Mouse (Mus musculus) liver, adult 2 months (tissue): ENCODE measurements around the gene Stxbp4. TPM values are rescaled to one million over a fixed set of nuclear protein-coding genes. Genes with fewer than 3 reads are reported as not detected.

ENCODE experiments used
- DNase-seq: peaks from one replicate; pipeline ENCODE4 v3.0.0-alpha.2; 2011; ENCODE audit warnings: low read depth, low spot score; ENCODE audit errors: extremely low read depth
- H3K27ac ChIP-seq: fragments of 200-500 bp; replicated peaks from 2 replicates; pipeline ENCODE4 v1.5.1; 2012; ENCODE audit warnings: low read depth, mild to moderate bottlenecking, control low read depth, inconsistent platforms, low read length; ENCODE audit not compliant: insufficient read depth
- H3K27me3 ChIP-seq: fragments of 200-500 bp; 2 replicates; pipeline ENCODE4 v1.6.1; 2012; ENCODE audit warnings: mild to moderate bottlenecking, moderate library complexity, low read length, inconsistent platforms; ENCODE audit not compliant: control insufficient read depth, insufficient read depth
- H3K36me3 ChIP-seq: fragments of 200-500 bp; 2 replicates; pipeline ENCODE4 v1.6.1; 2012; ENCODE audit warnings: low read length, inconsistent platforms; ENCODE audit not compliant: control insufficient read depth, insufficient read depth
- H3K4me1 ChIP-seq: fragments of 200-500 bp; 2 replicates; pipeline ENCODE4 v1.6.1; 2011; ENCODE audit warnings: low read length; ENCODE audit not compliant: control insufficient read depth, insufficient read depth
- H3K4me3 ChIP-seq: fragments of 200-500 bp; 2 replicates; pipeline ENCODE4 v1.5.1; 2011; ENCODE audit warnings: low read depth, mild to moderate bottlenecking, control low read depth, low read length, moderate library complexity; ENCODE audit not compliant: insufficient read depth
- H3K79me2 ChIP-seq: fragments of 200-500 bp; 2 replicates; pipeline ENCODE4 v1.6.1; 2012; ENCODE audit warnings: inconsistent platforms, mild to moderate bottlenecking, low read length, moderate library complexity; ENCODE audit not compliant: control insufficient read depth, insufficient read depth
- H3K9ac ChIP-seq: fragments of 200-500 bp; 2 replicates; pipeline ENCODE4 v1.6.1; 2012; ENCODE audit warnings: low read depth, mild to moderate bottlenecking, control low read depth, inconsistent platforms, low read length
- CTCF ChIP-seq: fragments of 200-500 bp; IDR thresholded peaks from 2 replicates; pipeline ENCODE4 v1.5.1; 2011; ENCODE audit warnings: low read depth, low read length, control low read depth
- POLR2A ChIP-seq: fragments of 200-500 bp; IDR thresholded peaks from 2 replicates; pipeline ENCODE4 v1.6.1; 2011; ENCODE audit warnings: low read length, control low read depth; ENCODE audit not compliant: insufficient read depth; ENCODE audit errors: extremely low read depth
- WGBS: fragments of 180-500 bp; shearing (Covaris S2); methylation state at CpG from one replicate; pipeline ENCODE4 v1.1.7; 2018; 5-methylcytosine and 5-hydroxymethylcytosine counted together
- polyA plus RNA-seq: library from polyadenylated mRNA; depleted of rRNA; stranded (reverse); fragments of >200 nt; gene quantifications from 2 replicates; pipeline ENCODE4 v1.2.3, GENCODE M21; 2012
- total RNA-seq: library from RNA; depleted of rRNA; stranded (reverse); fragments of >200 nt; gene quantifications from 2 replicates; pipeline ENCODE4 v1.2.3, GENCODE M21; 2014

The Stxbp4 gene
- total and polyA plus RNA-seq, 2 experiments = 0.62 to 1.8 TPM

- Histone ChIP-seq H3K9ac (no peak overlapping the region), H3K4me1 (no peaks in the 10 kb centered on the region), H3K27me3 (no peaks in the 10 kb centered on the region), H3K27ac (no peak overlapping the region), H3K4me3 (no peak overlapping the region), H3K36me3 (peaks cover 2% of the 10 kb centered on the region), H3K79me2 (no peaks in the 10 kb centered on the region)
- WGBS = 94% methylated on average over 10 of the region's 10 CpGs
- no peak for DNase-seq
- TF ChIP-seq POLR2A (no peak), CTCF (no peak)
These were observed 148.7 kb downstream of the Stxbp4 start for GRCm38 (mm10) chr11:90489166-90489565.

GRCm38 (mm10) chr11:90487686-90488085 lies 150.2 kb downstream of the Stxbp4 start:
- WGBS = 98% methylated on average over 8 of the region's 8 CpGs
- H3K27ac ChIP-seq = no peak overlapping the region
- H3K9ac ChIP-seq = no peak overlapping the region
- H3K4me1 ChIP-seq = no peaks in the 10 kb centered on the region
- no peaks in the 10 kb centered on the region for H3K36me3 ChIP-seq
- H3K27me3 ChIP-seq = no peaks in the 10 kb centered on the region
- H3K79me2 ChIP-seq = no peaks in the 10 kb centered on the region
- no peak for TF ChIP-seq CTCF
- H3K4me3 ChIP-seq = no peak overlapping the region
- no peak for DNase-seq

- H3K79me2 ChIP-seq = no peaks in the 10 kb centered on the region
- H3K36me3 ChIP-seq = no peaks in the 10 kb centered on the region
- H3K9ac ChIP-seq = no peak overlapping the region
- TF ChIP-seq POLR2A (no peak), CTCF (no peak)
- H3K4me3 ChIP-seq = no peak overlapping the region
- 94% methylated on average over 14 of the region's 14 CpGs for WGBS
- H3K27ac ChIP-seq = no peak overlapping the region
- no peaks in the 10 kb centered on the region for H3K27me3 ChIP-seq
- H3K4me1 ChIP-seq = no peaks in the 10 kb centered on the region
- no peak for DNase-seq
These were observed 152.9 kb downstream of the Stxbp4 start for GRCm38 (mm10) chr11:90484750-90485637.

GRCm38 (mm10) chr11:90483766-90484165 lies 154.1 kb downstream of the Stxbp4 start:
- Histone ChIP-seq H3K9ac (no peak overlapping the region), H3K27me3 (no peaks in the 10 kb centered on the region), H3K4me3 (no peak overlapping the region), H3K79me2 (no peaks in the 10 kb centered on the region), H3K4me1 (no peaks in the 10 kb centered on the region), H3K36me3 (no peaks in the 10 kb centered on the region), H3K27ac (no peak overlapping the region)
- TF ChIP-seq POLR2A (no peak), CTCF (no peak)
- WGBS = 89% methylated on average over 3 of the region's 3 CpGs
- DNase-seq = no peak

GRCm38 (mm10) chr11:90481828-90482227 lies 156.1 kb downstream of the Stxbp4 start:
- TF ChIP-seq POLR2A (no peak), CTCF (no peak)
- no peak for DNase-seq
- Histone ChIP-seq H3K4me1 (no peaks in the 10 kb centered on the region), H3K4me3 (no peak overlapping the region), H3K36me3 (no peaks in the 10 kb centered on the region), H3K79me2 (no peaks in the 10 kb centered on the region), H3K27ac (no peak overlapping the region), H3K9ac (no peak overlapping the region), H3K27me3 (no peaks in the 10 kb centered on the region)
- 79% methylated on average over 1 of the region's 1 CpGs for WGBS

GRCm38 (mm10) chr11:90470271-90470670 lies 167.6 kb downstream of the Stxbp4 start:
- 85% methylated on average over 4 of the region's 4 CpGs for WGBS
- Histone ChIP-seq H3K79me2 (no peaks in the 10 kb centered on the region), H3K9ac (no peak overlapping the region), H3K4me3 (no peak overlapping the region), H3K36me3 (no peaks in the 10 kb centered on the region), H3K4me1 (no peaks in the 10 kb centered on the region), H3K27ac (no peak overlapping the region), H3K27me3 (no peaks in the 10 kb centered on the region)
- DNase-seq = no peak
- no peak for TF ChIP-seq POLR2A
- no peak for TF ChIP-seq CTCF
